Mouse (Mus musculus): ENCODE measurements at regions not wholly inside any gene's neighbourhood (a gene's known extent, or its start where the extent isn't known, plus 50 kb on each side); places are given as distances from the start of the nearest gene placed in this dataset.

DNA sequence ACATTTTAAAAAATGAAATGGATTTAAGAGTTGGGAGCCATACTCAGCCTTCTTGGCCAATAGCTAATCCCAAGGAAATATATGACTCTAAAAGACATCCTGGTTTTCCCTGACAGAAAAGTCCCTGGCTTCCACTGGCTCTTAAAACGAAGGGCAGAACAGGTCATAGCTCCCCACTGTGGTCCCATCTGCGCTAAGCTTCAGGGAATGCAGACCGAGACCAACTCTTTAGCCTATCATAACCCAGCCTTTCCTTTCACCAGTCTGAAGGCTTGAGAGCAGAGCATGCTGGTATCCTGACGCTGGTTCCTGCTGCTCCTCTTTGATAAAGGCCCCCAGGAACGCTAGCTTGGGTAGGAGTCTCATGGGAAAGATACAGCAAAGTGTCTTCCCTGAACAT lies 214.8 kb downstream of the Etaa1 start:
- TF ChIP-seq CTCF (IDR thresholded peaks at IDR 0.05; ENCODE audit: low read depth, low read length) = no peak
- TF ChIP-seq TAL1 (conservative IDR thresholded peaks at IDR 0.05; ENCODE audit: low read depth, low read length) = no peak
- TF ChIP-seq GATA1 (IDR thresholded peaks at IDR 0.05; ENCODE audit: borderline replicate concordance, low read length) = no peak
- TF ChIP-seq POLR2AphosphoS5 (IDR thresholded peaks at IDR 0.05; ENCODE audit: insufficient replicate concordance, low read depth, low read length) = no peak

Measured in G1E (cell line).